Mouse (Mus musculus) heart, embryonic 10.5 days (tissue): ENCODE results near the gene Haghl. TPM values are rescaled to one million over a fixed set of nuclear protein-coding genes. Genes with fewer than 3 reads are reported as not detected.

Experiments
- DNase-seq: peaks from one replicate; pipeline ENCODE4 v3.0.0-alpha.2; 2017; ENCODE audit warnings: low spot score
- H3K27ac ChIP-seq: fragments of 300-500 bp; sonication (generic); 2 replicates; pipeline ENCODE4 v1.5.1; 2016; ENCODE audit warnings: mild to moderate bottlenecking
- H3K27me3 ChIP-seq: fragments of 300-500 bp; sonication (generic); 2 replicates; pipeline ENCODE4 v1.6.1; 2016; ENCODE audit warnings: mild to moderate bottlenecking; ENCODE audit not compliant: poor library complexity, insufficient read depth, severe bottlenecking
- H3K36me3 ChIP-seq: fragments of 300-500 bp; sonication (generic); 2 replicates; pipeline ENCODE4 v1.6.1; 2016; ENCODE audit warnings: mild to moderate bottlenecking, moderate library complexity
- H3K4me1 ChIP-seq: fragments of 300-500 bp; sonication (generic); 2 replicates; pipeline ENCODE4 v1.6.1; 2016; ENCODE audit warnings: mild to moderate bottlenecking
- H3K4me3 ChIP-seq: fragments of 300-500 bp; sonication (generic); 2 replicates; pipeline ENCODE4 v1.5.1; 2016; ENCODE audit warnings: mild to moderate bottlenecking, moderate library complexity
- H3K9me3 ChIP-seq: fragments of 300-500 bp; sonication (generic); 2 replicates; pipeline ENCODE4 v1.6.1; 2016; ENCODE audit warnings: mild to moderate bottlenecking, moderate library complexity
- WGBS: fragments of 180-500 bp; shearing (Covaris S2); methylation state at CpG from one replicate; pipeline ENCODE4 v1.1.7; 2016; 5-methylcytosine and 5-hydroxymethylcytosine counted together
- polyA plus RNA-seq: library from polyadenylated mRNA; unstranded; fragments of >200 nt; fragmentation: Nextera tagmentation; extraction: Ambion mirVana; gene quantifications from 2 replicates; pipeline ENCODE4 v1.2.1, GENCODE M21; 2016

Haghl gene
- 58.0 and 63.8 TPM in 2 replicates for polyA plus RNA-seq

DNA sequence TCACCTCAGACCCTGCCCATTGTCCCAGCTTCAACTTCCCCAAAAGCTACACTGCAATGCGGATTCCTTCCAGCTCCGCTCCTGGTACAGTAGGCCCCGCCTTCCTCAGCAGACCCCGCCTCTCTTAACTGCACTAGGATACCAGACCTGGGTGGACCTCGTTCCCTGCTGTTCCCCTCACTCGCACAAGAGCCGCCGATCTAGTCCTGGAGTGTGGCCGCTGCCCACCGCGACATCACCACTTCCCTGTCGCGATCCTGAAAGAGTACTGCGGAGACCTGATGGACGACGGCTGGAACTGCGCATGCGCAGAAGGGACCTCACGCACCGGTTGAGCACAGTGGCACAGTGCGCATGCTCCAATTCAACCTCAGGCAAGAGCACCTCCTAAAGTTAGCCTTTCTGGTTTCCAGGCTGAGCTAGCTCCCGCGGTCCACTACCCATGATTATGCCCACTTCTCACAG, at the start of gene Haghl:
TSS of gene Haghl (minus strand) at position 393 of the 465 bp plus-strand sequence.
- Histone ChIP-seq H3K36me3 (peaks cover 69% of the 10 kb centered on the region), H3K27ac (peak within 1 kb of the TSS; percentile 91), H3K4me1 (peaks cover 26% of the 10 kb centered on the region), H3K27me3 (no peaks in the 10 kb centered on the region), H3K9me3 (no peaks in the 10 kb centered on the region), H3K4me3 (peak within 1 kb of the TSS; percentile 70)
- WGBS: under 1% methylated on average over 23 of the region's 23 CpGs
- peak; percentile 98 for DNase-seq

DNA sequence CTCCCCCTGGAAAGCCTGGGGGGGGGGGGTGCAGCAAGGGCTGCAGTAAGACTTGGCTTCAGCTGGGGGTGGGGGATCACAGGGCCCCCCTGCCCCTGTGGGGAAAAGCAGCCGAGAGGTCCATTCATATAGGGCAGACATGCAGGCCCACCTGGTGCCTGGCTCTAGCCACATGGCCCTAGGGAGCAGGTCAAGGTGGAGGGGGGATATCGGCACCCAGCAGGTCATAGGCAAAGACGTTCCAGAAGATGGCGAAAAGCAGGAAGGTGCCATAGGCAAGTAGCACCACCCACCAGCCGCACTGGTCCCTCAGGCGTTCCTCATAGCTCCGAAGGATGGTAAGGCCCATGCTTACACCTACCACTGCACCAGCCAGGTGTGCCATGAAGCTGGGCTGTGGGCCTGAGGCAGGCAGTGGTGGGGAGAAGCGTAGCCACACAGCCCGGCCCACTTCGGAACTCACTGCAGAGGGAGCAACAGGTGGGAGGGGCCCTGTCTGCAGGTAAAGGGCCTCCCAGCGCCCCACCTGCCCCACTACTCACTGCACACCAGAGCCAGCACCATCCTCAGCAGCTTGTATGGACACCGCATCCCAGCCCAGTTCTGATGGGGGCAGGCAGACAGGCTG, 49.2 kb upstream of the Haghl start:
- Histone ChIP-seq H3K36me3 (peaks cover 59% of the 10 kb centered on the region), H3K27ac (peak overlapping the region; percentile 98), H3K9me3 (no peaks in the 10 kb centered on the region), H3K4me3 (peak overlapping the region; percentile 86), H3K4me1 (peaks cover 78% of the 10 kb centered on the region), H3K27me3 (no peaks in the 10 kb centered on the region)
- DNase-seq: no peak
- 89% methylated on average over 12 of the region's 12 CpGs for WGBS

DNA sequence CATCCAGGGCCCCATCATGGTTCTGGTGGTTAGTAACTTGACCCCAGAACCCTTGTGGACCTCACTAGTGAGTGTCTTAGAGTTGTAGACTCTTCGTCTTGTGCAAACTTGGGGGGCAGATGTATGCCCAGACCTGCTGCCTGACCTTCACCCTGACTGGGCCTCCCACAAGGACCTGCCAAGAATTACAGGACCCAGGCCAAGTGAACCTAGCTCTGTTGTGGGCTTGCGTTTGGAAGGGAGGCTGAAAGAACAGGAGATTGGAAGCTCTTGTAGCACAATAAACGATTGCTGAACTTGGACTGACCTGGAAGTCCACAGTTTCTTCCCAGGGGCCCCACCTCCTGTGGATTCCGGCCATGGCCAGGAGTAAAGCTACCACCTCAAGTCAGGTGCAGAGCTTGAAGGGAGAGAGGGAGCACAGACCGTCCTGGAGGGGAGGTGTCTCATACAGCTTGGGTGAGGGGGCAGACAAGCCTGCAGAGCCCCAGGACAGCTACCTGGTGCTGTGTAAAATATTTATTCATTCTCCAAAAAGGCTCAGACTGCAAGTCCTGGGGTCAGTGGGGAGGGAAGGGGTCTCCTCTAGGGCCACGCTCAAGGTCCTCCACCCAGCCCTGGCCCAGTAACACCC, 48.6 kb upstream of the Haghl start:
- WGBS: 46% methylated on average over 6 of the region's 6 CpGs

DNA sequence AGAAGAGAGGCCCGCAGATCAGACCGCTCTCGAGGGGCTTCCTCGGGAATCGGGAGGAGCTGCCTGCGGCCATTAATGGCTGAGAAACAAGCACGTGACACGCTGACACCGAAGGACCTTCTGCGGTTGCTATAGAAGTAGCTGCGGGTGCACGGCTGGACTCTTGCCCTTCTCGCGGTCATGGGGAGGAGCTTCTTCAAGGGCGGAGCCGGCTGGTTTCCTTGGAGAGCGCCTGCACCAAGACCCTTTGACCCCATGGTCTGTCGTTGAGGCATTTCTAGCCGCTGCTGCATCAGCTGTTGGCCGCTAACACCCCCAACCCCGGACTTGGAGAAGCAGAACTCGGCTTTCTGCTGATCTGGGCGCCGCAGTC, 47.8 kb upstream of the Haghl start, which contains the start of gene Stub1:
TSS of gene Stub1 (minus strand) at position 114 of the 373 bp plus-strand sequence.
- Histone ChIP-seq H3K4me1 (peaks cover 84% of the 10 kb centered on the region), H3K9me3 (no peaks in the 10 kb centered on the region), H3K27ac (peak within 1 kb of the TSS; percentile 98), H3K36me3 (peaks cover 48% of the 10 kb centered on the region), H3K4me3 (peak within 1 kb of the TSS; percentile 86), H3K27me3 (no peaks in the 10 kb centered on the region)
- under 1% methylated on average over 24 of the region's 24 CpGs for WGBS
- DNase-seq: peak; percentile 98

More for the DNA sequence above, 48.6 kb upstream of the Haghl start:
- Histone ChIP-seq H3K4me3 (peak overlapping the region; percentile 86), H3K4me1 (peaks cover 76% of the 10 kb centered on the region), H3K27ac (peak overlapping the region; percentile 98), H3K9me3 (no peaks in the 10 kb centered on the region), H3K27me3 (no peaks in the 10 kb centered on the region), H3K36me3 (peaks cover 54% of the 10 kb centered on the region)
- no peak for DNase-seq

DNA sequence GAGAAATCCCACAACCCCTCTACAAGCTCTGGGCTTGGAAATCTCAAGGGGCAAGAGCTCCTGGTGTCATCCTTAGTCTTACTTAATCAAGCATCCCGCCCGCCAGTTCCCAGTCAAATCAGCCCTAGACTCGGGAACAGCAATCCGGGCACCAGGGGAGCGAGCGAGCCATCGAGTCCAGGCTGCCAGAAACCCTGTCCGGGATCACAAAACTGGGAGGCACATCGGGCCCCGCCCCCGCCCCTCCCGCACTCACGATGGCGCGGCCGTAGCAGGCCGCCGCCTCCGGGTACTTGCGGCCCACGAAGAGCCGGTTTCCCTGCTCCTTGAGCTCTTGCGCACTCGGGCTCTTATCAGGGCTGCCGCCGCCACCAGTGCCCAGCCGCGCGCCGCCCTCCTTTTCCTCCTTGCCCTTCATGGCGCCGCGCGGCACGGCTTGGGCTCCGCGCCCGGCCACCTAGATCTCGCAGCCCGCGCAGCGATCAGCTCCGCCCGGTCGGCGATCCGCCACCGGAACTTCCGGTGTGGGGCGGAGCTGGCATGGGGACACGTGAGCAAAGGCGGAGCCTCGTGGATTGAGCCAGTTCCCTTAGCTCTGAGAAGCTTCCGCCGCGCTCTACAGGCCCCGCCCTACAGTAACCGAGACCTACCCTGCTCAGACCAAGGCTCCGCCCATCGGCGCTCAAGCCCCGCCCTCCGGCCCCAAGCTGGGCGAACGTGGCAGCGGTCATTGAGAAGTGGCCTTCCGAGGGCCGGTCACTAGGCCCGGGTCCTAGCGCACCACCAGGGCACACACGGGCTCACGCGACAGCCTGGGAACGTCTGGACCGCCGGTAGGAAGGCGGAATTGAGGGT, 47.2 kb upstream of the Haghl start:
- DNase-seq: peak; percentile 100
- no peaks in the 10 kb centered on the region for H3K27me3 ChIP-seq
- peak overlapping the region; percentile 86 for H3K4me3 ChIP-seq
- H3K36me3 ChIP-seq: peaks cover 48% of the 10 kb centered on the region
- H3K9me3 ChIP-seq: no peaks in the 10 kb centered on the region
- peak overlapping the region; percentile 98 for H3K27ac ChIP-seq
- under 1% methylated on average over 77 of the region's 77 CpGs for WGBS
- peaks cover 84% of the 10 kb centered on the region for H3K4me1 ChIP-seq

DNA sequence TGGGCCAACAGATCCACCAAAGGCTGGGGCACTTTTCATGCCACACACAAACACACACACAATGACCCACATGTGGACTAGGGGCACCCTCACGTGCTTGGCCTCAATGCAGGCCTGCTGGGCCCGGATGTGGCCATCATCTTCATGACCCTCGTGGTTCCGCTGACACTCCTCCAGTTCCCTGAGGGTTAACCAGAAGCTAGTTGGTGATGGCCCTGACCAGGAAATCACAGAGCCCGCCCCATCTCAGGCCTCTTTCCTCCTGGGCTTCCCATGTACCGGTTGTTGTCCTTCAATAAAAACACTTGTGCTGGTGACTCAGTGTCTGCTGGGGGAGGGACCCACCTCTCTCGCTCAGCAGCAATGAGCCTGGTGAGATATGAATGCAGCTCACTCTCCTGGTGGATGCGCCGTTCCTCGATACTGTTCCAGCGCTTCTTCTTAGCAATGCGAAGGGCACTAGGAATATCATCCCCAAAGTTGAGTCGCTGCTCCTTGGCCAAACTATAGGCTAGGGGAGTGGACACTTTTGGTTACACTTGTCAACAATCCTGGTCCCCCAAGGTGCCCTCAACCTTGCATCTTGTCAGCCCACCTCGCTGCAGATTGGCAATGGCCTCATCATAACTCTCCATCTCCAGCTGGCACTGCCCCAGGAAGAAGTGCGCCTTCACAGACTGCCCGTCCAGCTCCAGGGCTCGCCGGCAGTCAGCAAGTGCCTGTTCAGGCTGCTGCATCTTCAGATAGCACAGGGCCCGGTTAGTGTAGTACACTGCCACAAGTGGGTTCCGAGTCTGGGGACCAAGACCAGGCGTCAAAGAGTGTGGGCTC, 46.2 kb upstream of the Haghl start:
- Histone ChIP-seq H3K9me3 (no peaks in the 10 kb centered on the region), H3K4me1 (peaks cover 84% of the 10 kb centered on the region), H3K27me3 (no peaks in the 10 kb centered on the region), H3K36me3 (peaks cover 57% of the 10 kb centered on the region), H3K4me3 (peak overlapping the region; percentile 86), H3K27ac (peak overlapping the region; percentile 98)
- no peak for DNase-seq
- whole genome bisulfite sequencing: 53% methylated on average over 21 of the region's 21 CpGs

DNA sequence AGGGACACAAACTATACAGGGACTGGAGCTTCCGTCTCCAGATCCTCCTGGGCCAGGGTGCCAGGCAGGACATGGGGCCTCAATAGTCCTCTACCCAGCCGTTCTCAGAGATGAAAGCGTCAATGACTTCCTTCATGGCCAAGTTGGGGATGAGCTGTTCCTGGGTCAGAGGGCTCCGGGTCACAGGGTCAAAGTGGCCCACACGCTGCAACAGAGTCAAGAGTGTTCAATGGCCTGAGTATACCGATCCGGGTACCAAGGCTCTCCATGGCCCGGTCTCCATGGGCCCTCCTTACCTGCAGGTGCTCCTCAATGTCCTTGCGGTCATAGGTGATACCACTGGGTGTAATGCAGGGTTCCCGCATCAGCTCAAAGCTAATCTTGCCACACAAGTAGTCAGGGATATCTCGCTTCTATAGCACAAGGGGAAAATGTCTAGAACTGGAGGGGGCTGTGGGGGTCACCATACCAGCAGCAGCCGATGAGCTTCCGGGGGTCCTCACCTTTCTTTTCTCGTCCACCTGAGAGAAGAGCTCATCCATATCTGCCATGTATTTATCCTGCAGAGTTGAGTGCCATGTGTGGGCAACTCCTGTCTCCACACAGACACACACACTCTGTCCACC, 45.4 kb upstream of the Haghl start:
- Histone ChIP-seq H3K4me1 (peaks cover 84% of the 10 kb centered on the region), H3K27me3 (no peaks in the 10 kb centered on the region), H3K36me3 (peaks cover 60% of the 10 kb centered on the region), H3K4me3 (peak overlapping the region; percentile 86), H3K27ac (no peak overlapping the region), H3K9me3 (no peaks in the 10 kb centered on the region)
- no peak for DNase-seq
- 89% methylated on average over 14 of the region's 14 CpGs for WGBS

DNA sequence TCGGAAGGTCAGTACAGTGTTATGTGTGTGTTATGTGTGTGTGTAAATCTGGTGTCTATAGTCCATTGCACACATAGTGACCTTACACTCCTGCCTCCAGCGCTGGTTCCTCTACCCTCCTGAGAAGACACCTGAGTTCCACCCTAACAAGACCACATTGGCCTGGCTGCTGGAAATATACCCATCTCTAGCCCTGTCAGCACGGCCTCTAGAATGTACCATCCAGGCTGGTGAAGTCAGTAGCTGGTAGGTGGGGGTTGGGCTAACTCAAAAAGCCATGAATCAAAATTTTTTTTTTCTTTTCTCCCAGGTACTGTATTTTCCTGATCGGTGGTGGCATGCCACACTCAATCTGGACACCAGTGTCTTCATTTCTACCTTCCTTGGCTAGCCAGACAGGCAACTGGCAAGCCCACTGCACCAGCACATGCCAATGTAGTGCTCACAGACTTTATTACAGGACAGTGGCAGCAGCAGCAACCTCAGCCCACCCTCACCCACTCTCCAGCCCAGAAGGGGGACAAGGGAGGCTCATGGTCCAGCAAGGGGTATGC, 44.8 kb upstream of the Haghl start:
- Histone ChIP-seq H3K27me3 (no peaks in the 10 kb centered on the region), H3K4me3 (peak overlapping the region; percentile 86), H3K36me3 (peaks cover 60% of the 10 kb centered on the region), H3K27ac (0 out of 2 replicates have a peak overlapping the region, but pooled peaks have one; percentile 31), H3K9me3 (no peaks in the 10 kb centered on the region), H3K4me1 (peaks cover 84% of the 10 kb centered on the region)
- no peak for DNase-seq
- 87% methylated on average over 4 of the region's 4 CpGs for WGBS

DNA sequence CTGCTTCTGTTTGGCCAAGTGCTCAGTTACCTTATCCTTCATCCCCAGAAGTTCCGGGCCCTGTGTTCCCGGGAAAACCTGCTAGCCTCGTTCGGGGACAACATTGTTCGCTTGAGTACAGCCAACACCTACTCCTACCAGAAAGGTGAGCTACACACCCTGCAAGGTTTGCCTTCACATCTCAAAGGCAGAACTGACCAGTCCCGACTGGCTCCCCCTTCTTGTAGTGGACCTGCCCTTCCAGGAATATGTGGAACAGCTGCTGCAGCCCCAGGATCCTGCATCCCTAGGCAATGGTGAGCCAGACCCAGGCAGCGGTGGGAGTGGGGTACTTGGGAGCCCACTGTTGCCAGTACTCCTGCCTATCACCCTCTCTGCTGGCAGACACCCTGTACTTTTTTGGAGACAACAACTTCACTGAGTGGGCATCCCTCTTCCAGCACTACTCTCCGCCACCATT, 44.1 kb upstream of the Haghl start:
- no peaks in the 10 kb centered on the region for H3K27me3 ChIP-seq
- H3K9me3 ChIP-seq: no peaks in the 10 kb centered on the region
- peaks cover 84% of the 10 kb centered on the region for H3K4me1 ChIP-seq
- DNase-seq: no peak
- H3K27ac ChIP-seq: peak overlapping the region; percentile 93
- 37% methylated on average over 8 of the region's 8 CpGs for WGBS
- peak overlapping the region; percentile 86 for H3K4me3 ChIP-seq
- peaks cover 55% of the 10 kb centered on the region for H3K36me3 ChIP-seq

DNA sequence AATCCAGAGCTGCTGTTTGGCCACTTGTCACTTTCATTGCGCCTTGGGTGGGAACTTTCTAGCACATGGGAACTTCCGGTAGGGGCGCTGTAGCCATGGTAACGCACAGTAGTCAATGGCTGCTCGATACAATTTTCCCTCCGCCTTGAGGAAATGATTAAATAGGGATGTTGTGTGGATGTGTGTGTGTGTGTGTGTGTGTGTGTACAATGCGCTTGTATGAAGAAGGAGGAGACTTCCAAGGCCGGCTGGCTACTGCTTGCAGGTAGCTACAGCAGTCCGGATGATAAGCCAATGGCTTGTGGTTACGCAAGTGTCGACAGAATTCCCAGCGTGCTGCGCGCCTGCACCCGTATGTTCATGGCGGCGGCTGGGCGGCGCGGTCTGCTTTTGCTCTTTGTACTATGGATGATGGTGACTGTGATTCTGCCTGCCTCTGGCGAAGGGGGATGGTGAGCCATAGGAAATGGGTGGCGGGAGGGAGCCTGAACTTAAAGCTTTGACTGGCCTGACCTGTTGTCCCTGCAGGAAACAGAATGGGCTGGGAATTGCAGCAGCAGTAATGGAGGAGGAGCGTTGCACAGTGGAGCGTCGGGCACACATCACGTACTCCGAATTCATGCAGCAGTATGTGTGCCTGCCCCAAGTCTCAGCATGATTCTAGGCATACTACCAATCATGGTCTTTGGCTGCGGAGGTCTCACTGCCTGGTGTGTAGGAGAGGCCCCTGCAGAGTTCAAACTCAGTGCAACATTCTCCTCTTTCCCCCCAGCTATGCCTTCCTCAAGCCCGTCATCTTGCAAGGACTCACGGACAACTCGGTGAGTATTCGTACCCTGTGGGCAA, 43.5 kb upstream of the Haghl start, which contains the start of gene Jmjd8:
TSS of gene Jmjd8 (plus strand) at position 156 of the 846 bp plus-strand sequence.
- Histone ChIP-seq H3K9me3 (no peaks in the 10 kb centered on the region), H3K4me1 (peaks cover 84% of the 10 kb centered on the region), H3K36me3 (peaks cover 55% of the 10 kb centered on the region), H3K27me3 (no peaks in the 10 kb centered on the region), H3K27ac (peak within 1 kb of the TSS; percentile 93), H3K4me3 (peak within 1 kb of the TSS; percentile 86)
- WGBS: under 1% methylated on average over 32 of the region's 32 CpGs
- DNase-seq: peak; percentile 94

DNA sequence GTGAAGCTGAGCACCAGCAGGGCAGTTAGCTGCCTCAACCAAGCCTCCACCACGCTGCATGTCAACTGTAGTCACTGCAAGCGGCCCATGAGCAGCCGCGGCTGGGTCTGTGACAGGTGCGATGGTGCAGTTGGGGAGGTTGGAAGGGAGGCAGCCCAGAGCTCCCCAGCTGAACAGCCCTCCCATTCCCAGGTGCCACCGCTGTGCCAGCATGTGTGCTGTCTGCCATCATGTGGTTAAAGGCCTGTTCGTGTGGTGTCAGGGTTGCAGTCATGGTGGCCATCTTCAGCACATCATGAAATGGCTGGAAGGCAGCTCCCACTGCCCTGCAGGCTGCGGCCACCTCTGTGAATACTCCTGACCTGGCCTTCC, 42.7 kb upstream of the Haghl start:
- H3K27ac ChIP-seq: peak overlapping the region; percentile 93
- no peaks in the 10 kb centered on the region for H3K27me3 ChIP-seq
- H3K9me3 ChIP-seq: no peaks in the 10 kb centered on the region
- WGBS: 85% methylated on average over 8 of the region's 8 CpGs
- DNase-seq: no peak
- H3K4me3 ChIP-seq: peak overlapping the region; percentile 86
- peaks cover 82% of the 10 kb centered on the region for H3K4me1 ChIP-seq
- H3K36me3 ChIP-seq: peaks cover 55% of the 10 kb centered on the region
